Mouse (Mus musculus) cerebellum, postnatal 4 days (tissue): ENCODE results near the gene Rin2.
A peak's percentile ranks its signal among the peaks of the same experiment; 100 is the strongest.

Experiments used
- DNase-seq, 2 experiments: peaks; one replicate each; pipeline ENCODE4 v3.0.0; 2022; ENCODE audit warnings: low spot score in 2 of 2, mixed read lengths in 1 of 2

Gene Rin2

DNA sequence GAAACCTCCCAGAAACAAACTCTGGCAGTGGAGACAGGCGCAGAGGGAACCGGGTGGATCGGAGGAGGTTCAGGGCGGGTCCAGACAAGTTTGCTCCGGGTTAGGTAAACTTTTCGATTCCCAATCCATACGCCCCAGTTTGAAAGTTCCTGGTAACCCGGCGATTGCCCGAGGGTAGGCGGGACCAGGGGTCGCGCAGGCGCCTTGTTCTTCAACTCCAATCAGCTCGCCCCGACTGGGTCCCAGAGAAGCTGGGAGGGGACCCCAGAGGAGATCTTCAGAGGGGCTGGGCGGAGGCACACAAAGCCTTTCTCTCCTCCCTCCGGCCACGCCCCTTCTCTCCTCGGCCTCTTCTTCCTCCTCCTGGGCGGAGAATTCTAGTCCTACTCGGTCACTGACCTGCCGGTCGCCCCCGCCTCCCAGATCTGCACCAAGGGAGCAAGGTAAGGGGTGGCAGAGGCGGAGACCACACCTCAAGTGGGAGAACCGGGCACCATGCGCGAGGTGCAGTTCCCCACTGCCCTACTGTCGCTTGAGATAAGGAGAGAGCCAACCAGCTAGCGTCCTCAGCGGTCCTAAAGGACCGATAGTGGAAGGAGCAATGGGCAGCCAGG is at the start of gene Rin2:
Gene Rin2 (plus strand): TSS at position 74 of the 614 bp plus-strand sequence.
- peak; percentile 41 to 42 for DNase-seq

- no peak for DNase-seq
Observed at GRCm38 (mm10) chr2:145631123-145631798, 43.8 kb upstream of the Rin2 start.

DNA sequence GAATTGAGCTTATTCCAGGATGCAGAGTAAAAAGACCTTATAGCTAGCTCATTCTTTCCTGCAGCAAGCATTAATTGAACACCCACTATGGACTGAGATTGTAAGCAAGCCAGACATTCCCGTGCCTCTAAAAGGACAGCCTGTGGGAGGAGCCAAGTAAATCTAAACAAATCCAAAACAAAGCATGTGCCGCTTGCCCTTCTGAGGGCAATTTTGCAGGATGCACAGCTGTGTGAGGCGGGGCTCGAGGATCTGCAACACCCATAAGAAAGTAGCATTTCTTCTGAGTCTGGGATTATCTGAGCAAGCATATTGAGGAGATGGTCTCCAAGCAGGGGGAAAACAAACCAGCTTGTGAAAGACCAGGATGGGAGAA is 43.2 kb upstream of the Rin2 start:
- DNase-seq = no peak

DNA sequence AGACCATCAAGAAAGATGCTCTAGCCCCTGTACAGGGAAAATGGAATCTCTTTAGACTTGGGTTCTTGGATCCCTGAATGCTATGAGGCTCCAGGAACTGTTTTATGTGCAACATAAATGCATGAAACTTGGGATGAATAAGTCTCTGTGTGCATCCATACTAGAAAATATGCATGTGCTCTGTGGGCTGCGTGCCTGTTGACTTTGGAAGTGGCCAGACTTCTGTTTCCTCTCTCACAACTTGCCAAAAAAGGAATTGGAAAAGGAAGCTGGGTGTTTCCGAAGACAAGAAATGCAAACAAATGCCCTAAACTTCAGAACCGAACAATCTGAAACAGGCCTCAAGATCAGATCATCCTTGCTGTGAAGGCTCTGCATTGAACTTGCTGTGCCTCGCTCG is 41.2 kb upstream of the Rin2 start:
- no peak for DNase-seq

DNA sequence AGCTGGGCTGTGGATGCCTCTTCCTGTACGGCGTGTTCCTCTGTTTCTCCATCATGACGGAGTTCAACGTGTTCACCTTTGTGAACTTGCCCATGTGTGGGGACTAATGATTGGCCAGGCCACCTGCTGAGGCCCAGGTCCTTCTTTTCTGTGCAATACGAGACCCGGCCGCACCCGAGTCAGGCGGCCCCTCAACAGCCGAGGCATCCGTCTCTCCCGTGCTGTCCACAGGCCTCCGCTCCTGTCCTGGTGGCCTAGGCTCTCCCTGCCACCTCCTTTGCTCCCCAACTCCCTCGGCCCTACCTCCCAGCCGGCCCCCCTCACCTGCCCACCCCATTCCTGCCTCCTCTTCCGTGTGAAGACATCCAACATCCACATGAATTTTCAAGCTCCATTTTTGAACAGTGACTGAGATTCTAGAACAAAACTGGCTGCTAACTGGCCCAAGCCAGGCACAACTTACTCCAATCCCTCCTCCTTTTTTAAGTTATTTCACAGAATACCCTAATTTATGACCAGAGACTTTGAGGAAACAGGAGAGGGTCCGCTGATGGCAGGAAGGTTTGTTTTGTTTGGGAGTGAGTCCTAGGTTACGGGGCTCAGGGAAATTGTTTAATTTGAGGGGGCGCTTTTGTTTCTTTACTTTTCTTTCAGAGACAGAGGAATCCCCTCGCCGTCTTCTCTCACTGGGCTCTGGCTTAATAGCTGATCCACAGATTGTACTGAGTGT is 34.6 kb upstream of the Rin2 start:
- DNase-seq = no peak

DNA sequence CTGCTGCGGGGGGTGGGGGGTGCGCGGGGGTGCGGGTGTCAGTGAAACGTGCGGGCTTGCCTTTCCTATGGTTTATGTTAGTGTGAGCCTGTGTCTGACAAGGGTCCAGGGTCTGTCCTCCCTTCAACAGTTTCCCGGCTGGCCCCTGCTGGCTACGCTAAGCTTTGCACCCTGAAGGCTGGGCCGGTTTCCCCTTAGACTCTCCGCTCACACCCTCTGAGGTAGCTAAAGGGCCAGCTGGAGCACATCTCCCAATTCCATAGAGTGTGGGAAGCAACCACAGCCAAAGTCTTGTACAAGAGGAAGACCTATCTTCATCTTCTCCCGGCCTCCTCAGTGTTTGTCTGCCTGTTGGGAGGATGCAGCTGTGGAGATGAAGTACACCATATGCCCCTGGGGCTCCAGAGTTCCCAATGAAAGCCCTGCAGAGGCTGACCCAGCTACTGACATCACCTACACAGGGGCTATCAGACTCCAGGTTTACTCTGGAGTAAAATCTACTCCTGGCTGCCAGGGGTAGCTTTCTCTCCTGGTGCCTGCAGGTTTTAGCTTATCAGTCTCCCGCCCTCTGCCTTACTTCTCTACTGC is 19.5 kb upstream of the Rin2 start:
- no peak for DNase-seq

GRCm38 (mm10) chr2:145656121-145656520 is 18.9 kb upstream of the Rin2 start:
- no peak for DNase-seq

DNA sequence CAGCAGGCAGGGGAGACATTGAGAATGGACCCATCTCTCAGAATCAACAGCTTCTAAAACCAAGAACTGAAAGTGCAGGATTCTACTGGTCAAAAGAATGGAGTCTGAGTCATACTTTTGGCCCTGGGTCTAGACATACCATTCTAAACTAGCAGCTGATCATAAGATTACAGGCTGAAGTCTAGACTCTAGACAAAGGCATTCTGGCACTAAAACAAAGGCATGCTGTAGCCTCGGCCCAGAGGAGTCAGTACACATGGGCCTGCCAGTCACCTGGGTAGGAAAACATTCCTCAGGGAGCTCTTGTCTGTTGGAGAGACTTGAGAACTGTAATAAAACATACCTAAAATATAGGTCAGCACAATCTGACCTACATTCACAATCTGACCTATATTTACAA is 18.3 kb upstream of the Rin2 start:
- DNase-seq = no peak

- DNase-seq = no peak
Observed at GRCm38 (mm10) chr2:145661242-145661641, 13.8 kb upstream of the Rin2 start.

GRCm38 (mm10) chr2:145663899-145664298 is 11.1 kb upstream of the Rin2 start:
- DNase-seq = no peak

- no peak for DNase-seq
Observed at GRCm38 (mm10) chr2:145664311-145664710, 10.7 kb upstream of the Rin2 start.

GRCm38 (mm10) chr2:145668135-145668534 is 6.9 kb upstream of the Rin2 start:
- no peak for DNase-seq

DNA sequence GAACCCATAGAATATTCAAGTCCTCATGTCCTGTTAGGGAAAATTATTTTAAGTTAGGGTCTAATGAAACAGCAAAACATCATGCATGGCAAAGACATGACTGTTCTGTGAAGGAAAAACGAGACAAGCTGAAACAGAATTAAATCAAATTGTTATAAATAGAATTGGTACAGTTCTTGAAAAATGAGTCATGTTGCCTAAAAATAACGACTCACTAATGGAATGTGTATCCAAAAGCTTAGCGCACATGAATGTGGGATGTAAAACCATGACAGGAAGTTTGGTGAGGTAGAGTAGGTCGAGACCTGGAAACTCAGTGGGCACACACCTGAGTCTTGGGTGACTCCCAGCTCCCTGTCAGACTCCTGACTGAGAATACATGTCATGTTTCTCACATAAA is 4.9 kb upstream of the Rin2 start:
- DNase-seq = no peak

- no peak for DNase-seq
Observed at GRCm38 (mm10) chr2:145674496-145675141, 396 bp upstream of the Rin2 start.

GRCm38 (mm10) chr2:145675756-145676543 is 935 bp downstream of the Rin2 start:
- peak in 1 of 2 experiments; percentile 17 for DNase-seq

- DNase-seq = no peak
Observed at GRCm38 (mm10) chr2:145676544-145676925, 1.5 kb downstream of the Rin2 start.

DNA sequence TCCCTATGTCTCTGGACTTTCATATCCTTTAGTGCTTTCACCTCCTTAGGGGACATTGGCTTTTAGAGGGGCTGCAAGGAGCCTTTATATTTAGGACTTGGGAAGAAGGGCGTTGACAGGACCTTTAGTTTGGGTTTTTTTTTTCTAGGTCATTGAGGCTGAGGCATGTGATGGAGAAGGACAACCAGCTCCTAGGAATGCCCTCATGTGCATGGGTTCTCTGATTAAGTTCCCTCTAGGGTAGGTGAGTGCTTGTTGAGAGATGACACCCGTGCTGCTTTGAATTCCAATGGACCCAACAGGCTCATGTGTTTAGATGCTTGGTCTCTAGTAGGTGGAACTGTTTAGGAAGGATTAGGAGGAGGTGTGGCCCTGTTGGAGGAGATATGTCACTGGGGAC is 1.9 kb downstream of the Rin2 start:
- no peak for DNase-seq

GRCm38 (mm10) chr2:145680141-145680540 is 5.1 kb downstream of the Rin2 start:
- no peak for DNase-seq

DNA sequence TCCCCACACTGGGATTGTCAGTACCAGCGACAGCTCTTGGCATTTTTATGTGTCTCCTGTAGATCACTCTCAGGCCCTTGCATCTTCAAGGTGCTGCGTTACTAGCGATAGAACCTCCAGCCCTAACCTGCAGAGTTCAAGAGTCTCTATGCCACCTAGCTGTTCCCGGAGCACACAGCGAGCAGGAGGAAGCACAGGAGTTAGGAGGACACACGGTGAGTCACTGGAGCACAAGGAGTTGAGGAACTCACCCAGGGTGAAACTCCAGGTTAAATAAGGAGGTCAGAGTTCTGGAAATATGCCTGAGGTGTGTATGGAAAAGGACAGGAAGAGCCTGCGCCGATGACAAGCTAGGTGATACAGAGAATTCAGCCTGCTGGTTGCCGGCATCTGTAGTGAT is 5.7 kb downstream of the Rin2 start:
- no peak for DNase-seq

DNA sequence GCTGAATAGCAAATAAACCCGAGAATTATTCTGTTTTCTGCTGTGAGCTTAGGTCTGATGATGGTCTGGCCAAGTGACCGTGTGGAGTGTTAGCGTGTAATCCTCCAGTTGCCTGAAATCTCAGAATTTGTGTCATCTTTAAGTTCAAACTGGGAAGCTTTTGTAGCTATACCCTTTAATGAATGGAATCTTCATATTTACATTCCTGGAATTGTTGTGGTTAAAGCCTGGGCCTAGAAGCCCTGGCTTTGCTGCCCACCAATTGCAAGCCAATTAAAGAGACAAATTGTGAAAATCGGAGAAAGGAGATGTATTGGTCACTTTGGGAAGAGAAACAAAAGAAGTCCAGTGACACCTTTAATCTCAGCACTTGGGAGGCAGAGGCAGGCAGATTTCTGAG is 6.6 kb downstream of the Rin2 start:
- no peak for DNase-seq

- DNase-seq = no peak
Observed at GRCm38 (mm10) chr2:145682924-145683323, 7.9 kb downstream of the Rin2 start.
